In the genomic region with DNA sequence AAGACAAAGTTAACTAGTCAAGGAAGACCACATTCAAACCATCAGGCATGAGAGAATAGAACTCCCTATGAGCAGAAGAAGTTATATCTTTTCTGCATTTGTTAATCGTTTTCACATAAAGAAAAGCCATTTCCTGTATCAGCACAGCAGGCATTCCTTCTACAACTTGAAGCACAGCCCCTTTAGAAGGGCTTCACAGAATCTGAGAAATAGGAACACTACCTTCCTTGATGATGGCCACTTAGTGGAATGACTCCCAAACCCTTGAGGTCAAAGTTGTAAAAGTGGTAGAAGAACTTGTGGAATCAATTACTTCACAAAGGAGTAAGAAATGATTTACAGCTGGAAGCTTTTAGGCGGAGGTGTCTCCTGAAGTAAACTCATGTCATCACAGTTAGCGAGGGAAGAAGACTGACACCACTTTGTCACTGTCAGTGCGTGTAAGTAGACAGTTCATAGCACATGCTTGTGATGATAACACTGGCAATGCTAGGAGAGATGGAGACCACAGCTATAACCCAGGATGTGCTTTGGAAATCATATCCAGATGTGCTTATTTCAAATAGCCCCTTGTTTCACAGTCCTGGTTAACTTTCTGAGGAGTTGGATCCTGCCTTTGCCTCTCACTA, we compare ENCODE assay signal across 29 mouse cellular contexts.
DNase-seq lines count a peak whose midpoint lies in the region; ATAC-seq and TF ChIP-seq lines count a peak whose summit lies in the region.
"Had no signal": no experiment of that assay in that cellular context is flagged by ENCODE, and none has a peak within 500 bp of the region (broad histone marks: within the 10 kb centered on the region; RNA-seq: fewer than 3 reads in every experiment).

No protein-coding gene starts in this region.

- no peak for TF ChIP-seq POLR2A in lung, adult 2 months (IDR thresholded peaks at IDR 0.05; ENCODE audit: borderline replicate concordance, extremely low read depth, low read depth, low read length)

- peak overlapping the region; percentile 6; the same call in 1 of the 2 replicates for H3K27ac ChIP-seq in lung, embryonic 14.5 days (ENCODE audit: low read depth)
- H3K27ac ChIP-seq in embryonic facial prominence, embryonic 10.5 days (replicated peaks), result peak overlapping the region; percentile 54; the same call in 1 of the 2 replicates
- H3K27ac ChIP-seq: forebrain, embryonic 13.5 days; heart, adult 2 months; heart, embryonic 13.5 days; hindbrain, embryonic 15.5 days; liver, embryonic 13.5 days; lung, embryonic 15.5 days; midbrain, embryonic 15.5 days; stomach, postnatal 0 days had no signal

- no peak overlapping the region for H3K4me3 ChIP-seq in lung, embryonic 14.5 days (ENCODE audit: low read depth, low read length)
- no peak overlapping the region for H3K4me3 ChIP-seq in lung, adult 2 months (replicated peaks; ENCODE audit: extremely low read depth, low read depth, low read length)
- H3K4me3 ChIP-seq in embryonic facial prominence, embryonic 10.5 days, result no peak overlapping the region
- H3K4me3 ChIP-seq: erythroblast, embryonic 14.5 days; forebrain, embryonic 13.5 days; heart, adult 2 months; heart, embryonic 13.5 days; hindbrain, embryonic 15.5 days; liver, embryonic 13.5 days; lung, embryonic 15.5 days; megakaryocyte, embryonic 14.5 days; midbrain, embryonic 15.5 days had no signal

- peak; percentile 68; the same call in 1 of the 2 replicates for ATAC-seq in lung, embryonic 14.5 days (ENCODE audit: insufficient read depth)
- ATAC-seq in frontal cortex, adult (ENCODE audit: low TSS enrichment), result no peak
- ATAC-seq: forebrain, embryonic 13.5 days; intestine, embryonic 16.5 days; midbrain, embryonic 15.5 days had no signal

- no peak overlapping the region for H3K9ac ChIP-seq in lung, embryonic 14.5 days
- H3K9ac ChIP-seq: forebrain, embryonic 13.5 days; heart, embryonic 13.5 days; hindbrain, embryonic 15.5 days; liver, embryonic 13.5 days; lung, embryonic 15.5 days; midbrain, embryonic 15.5 days had no signal

- WGBS in lung, embryonic 14.5 days, result 44% methylated on average over 4 of the region's 4 CpGs
- WGBS in lung, adult 2 months, result 45% methylated on average over 4 of the region's 4 CpGs
- 31% methylated on average over 4 of the region's 4 CpGs for WGBS in embryonic facial prominence, embryonic 10.5 days

- 0 out of 2 replicates have a peak, but pooled peaks cover 4% of the 10 kb centered on the region for H3K4me1 ChIP-seq in lung, embryonic 14.5 days (ENCODE audit: insufficient read depth)
- H3K4me1 ChIP-seq in lung, adult 2 months (ENCODE audit: control insufficient read depth, insufficient read depth, low read length), result no peaks in the 10 kb centered on the region
- H3K4me1 ChIP-seq in embryonic facial prominence, embryonic 10.5 days, result peaks cover 25% of the 10 kb centered on the region
- H3K4me1 ChIP-seq: forebrain, embryonic 13.5 days; heart, embryonic 13.5 days; hindbrain, embryonic 15.5 days; liver, embryonic 13.5 days; lung, embryonic 15.5 days; megakaryocyte, embryonic 14.5 days; midbrain, embryonic 15.5 days had no signal

- H3K4me2 ChIP-seq in lung, embryonic 14.5 days, result no peak overlapping the region
- H3K4me2 ChIP-seq: forebrain, embryonic 13.5 days; heart, embryonic 13.5 days; hindbrain, embryonic 15.5 days; liver, embryonic 13.5 days; lung, embryonic 15.5 days; midbrain, embryonic 15.5 days had no signal

- H3K9me3 ChIP-seq in lung, embryonic 14.5 days (ENCODE audit: low read depth, low read length), result no peaks in the 10 kb centered on the region
- H3K9me3 ChIP-seq in embryonic facial prominence, embryonic 10.5 days, result no peaks in the 10 kb centered on the region
- H3K9me3 ChIP-seq: forebrain, embryonic 13.5 days; heart, embryonic 13.5 days; hindbrain, embryonic 15.5 days; liver, embryonic 13.5 days; lung, embryonic 15.5 days; megakaryocyte, embryonic 14.5 days; midbrain, embryonic 15.5 days had no signal

- no peaks in the 10 kb centered on the region for H3K27me3 ChIP-seq in lung, embryonic 14.5 days (ENCODE audit: insufficient read depth, low read length)
- no peaks in the 10 kb centered on the region for H3K27me3 ChIP-seq in embryonic facial prominence, embryonic 10.5 days (replicated peaks; ENCODE audit: low read depth, poor library complexity, severe bottlenecking)
- H3K27me3 ChIP-seq: forebrain, embryonic 13.5 days; heart, embryonic 13.5 days; hindbrain, embryonic 15.5 days; liver, embryonic 13.5 days; lung, embryonic 15.5 days; megakaryocyte, embryonic 14.5 days; midbrain, embryonic 15.5 days had no signal

- peak; percentile 49 for DNase-seq in lung, embryonic 14.5 days
- no peak for DNase-seq in lung, adult 2 months
- DNase-seq in embryonic facial prominence, embryonic 10.5 days (ENCODE audit: low spot score), result peak; percentile 58
- peak; percentile 97 for DNase-seq in hindlimb bud, embryonic 11.5 days (ENCODE audit: extremely low spot score, low read depth, low spot score)
- peak; percentile 75 for DNase-seq in mesoderm, embryonic 11.5 days (ENCODE audit: low read depth, low spot score)
- no peak for DNase-seq in layer of hippocampus, adult 8-10 months (ENCODE audit: low spot score in 2 of 2)
- no peak for DNase-seq in gastrocnemius, adult 18-20 months (ENCODE audit: low spot score)
- DNase-seq: cerebellum, adult 11-12 months; cerebellum, postnatal 10 days; gastrocnemius, postnatal 10 days; heart, adult 2 months; heart, postnatal 14 days; kidney, adult 9 months; kidney, postnatal 25 days; layer of hippocampus, adult 9-11 months; liver, embryonic 13.5 days; lung, postnatal 36 days; thymus, adult 2 months; thymus, postnatal 4 days had no signal

- no peak for TF ChIP-seq CTCF in lung, embryonic 14.5 days (IDR thresholded peaks at IDR 0.05; ENCODE audit: low read depth)
- no peak for TF ChIP-seq CTCF in lung, adult 2 months (IDR thresholded peaks at IDR 0.05; ENCODE audit: insufficient read depth, low read length)

- no peaks in the 10 kb centered on the region for H3K36me3 ChIP-seq in lung, embryonic 14.5 days (ENCODE audit: insufficient read depth)
- H3K36me3 ChIP-seq in embryonic facial prominence, embryonic 10.5 days (replicated peaks), result no peaks in the 10 kb centered on the region
- H3K36me3 ChIP-seq: heart, embryonic 13.5 days; hindbrain, embryonic 15.5 days; liver, embryonic 13.5 days; lung, embryonic 15.5 days; midbrain, embryonic 15.5 days had no signal

Comparison
In these comparisons a context has a peak if more than half of its experiments do, and no peak if none do; other contexts are left out.
1. DNase-seq: peak in lung, embryonic 14.5 days (single experiment), embryonic facial prominence, embryonic 10.5 days (single experiment), hindlimb bud, embryonic 11.5 days (single experiment) and mesoderm, embryonic 11.5 days (single experiment); none in lung, adult 2 months (single experiment), layer of hippocampus, adult 8-10 months (0 of 2) and gastrocnemius, adult 18-20 months (single experiment).